ENCODE assay signal across 9 mouse cellular contexts in the genomic region with DNA sequence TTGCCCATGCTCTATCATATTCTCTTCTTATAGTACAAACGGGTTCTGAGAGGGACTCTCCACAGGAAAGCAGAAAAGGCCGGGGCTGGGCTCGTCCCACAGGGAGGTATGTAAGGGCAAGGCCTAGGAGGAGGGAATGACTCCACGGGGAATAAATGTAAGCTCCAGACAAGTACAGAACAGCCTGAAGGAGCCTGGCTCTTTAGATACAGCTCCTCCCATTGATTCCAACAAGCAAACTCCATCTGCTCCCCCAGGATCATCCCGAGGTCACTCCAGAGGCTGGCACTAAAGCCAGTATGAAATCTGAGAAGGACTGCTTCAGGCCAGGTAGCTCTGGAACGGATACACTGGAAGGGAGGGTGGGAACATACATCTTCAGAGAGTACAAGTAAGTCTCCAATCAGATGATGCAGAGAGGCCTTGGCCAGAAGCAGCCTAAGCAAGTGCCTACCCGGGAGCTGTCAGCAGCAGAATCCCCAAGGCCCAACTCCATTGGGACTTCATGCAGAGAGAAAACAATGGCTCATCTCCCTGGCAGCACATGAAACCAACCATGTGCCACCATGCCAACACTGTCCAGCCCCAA. TPM values are rescaled to one million over a fixed set of nuclear protein-coding genes. Genes with fewer than 3 reads are reported as not detected.
DNase-seq lines count a peak whose midpoint lies in the region; ATAC-seq lines count a peak whose summit lies in the region.
"Had no signal": no experiment of that assay in that cellular context is flagged by ENCODE, and none has a peak within 500 bp of the region (broad histone marks: within the 10 kb centered on the region; RNA-seq: fewer than 3 reads in every experiment).

No protein-coding gene starts in this region.

- no peaks in the 10 kb centered on the region for H3K27me3 ChIP-seq in heart, embryonic 12.5 days (replicated peaks)
- no peaks in the 10 kb centered on the region for H3K27me3 ChIP-seq in hindbrain, embryonic 10.5 days (ENCODE audit: insufficient read depth, poor library complexity, severe bottlenecking)
- no peaks in the 10 kb centered on the region for H3K27me3 ChIP-seq in midbrain, embryonic 13.5 days
- H3K27me3 ChIP-seq: CH12.LX had no signal

- H3K4me2 ChIP-seq in heart, embryonic 12.5 days = peak overlapping the region; percentile 98
- H3K4me2 ChIP-seq in midbrain, embryonic 13.5 days (replicated peaks) = peak overlapping the region; percentile 100

- no peak for ATAC-seq in heart, embryonic 12.5 days (ENCODE audit: insufficient number of reproducible peaks, low FRiP score)
- ATAC-seq in midbrain, embryonic 13.5 days = no peak
- no peak for ATAC-seq in CD4-positive, CD25-positive, alpha-beta regulatory T cell, adult 4 months

- WGBS in heart, embryonic 12.5 days = 64% methylated on average over 7 of the region's 7 CpGs
- WGBS in hindbrain, embryonic 10.5 days = 68% methylated on average over 7 of the region's 7 CpGs
- 75% methylated on average over 7 of the region's 7 CpGs for WGBS in midbrain, embryonic 13.5 days

- peak overlapping the region; percentile 73; the same call in 1 of the 2 replicates for H3K4me3 ChIP-seq in heart, embryonic 12.5 days
- H3K4me3 ChIP-seq in hindbrain, embryonic 10.5 days = peak overlapping the region; percentile 73
- H3K4me3 ChIP-seq in midbrain, embryonic 13.5 days (replicated peaks) = peak overlapping the region; percentile 93

- no peaks in the 10 kb centered on the region for H3K9me3 ChIP-seq in heart, embryonic 12.5 days (replicated peaks)
- H3K9me3 ChIP-seq in hindbrain, embryonic 10.5 days = no peaks in the 10 kb centered on the region
- H3K9me3 ChIP-seq in midbrain, embryonic 13.5 days = no peaks in the 10 kb centered on the region

- H3K36me3 ChIP-seq in heart, embryonic 12.5 days = peaks cover 40% of the 10 kb centered on the region
- peaks cover 49% of the 10 kb centered on the region for H3K36me3 ChIP-seq in hindbrain, embryonic 10.5 days
- peaks cover 21% of the 10 kb centered on the region for H3K36me3 ChIP-seq in midbrain, embryonic 13.5 days

- peaks cover 48% of the 10 kb centered on the region for H3K4me1 ChIP-seq in heart, embryonic 12.5 days (replicated peaks)
- peaks cover 69% of the 10 kb centered on the region for H3K4me1 ChIP-seq in hindbrain, embryonic 10.5 days (replicated peaks)
- peaks cover 74% of the 10 kb centered on the region for H3K4me1 ChIP-seq in midbrain, embryonic 13.5 days (replicated peaks)

- no peak for DNase-seq in heart, postnatal 36 days
- peak; percentile 16 for DNase-seq in adipocyte (ENCODE audit: low spot score)
- DNase-seq in hindbrain, embryonic 10.5 days (ENCODE audit: low spot score) = no peak
- no peak for DNase-seq in layer of hippocampus, adult 18-20 months (ENCODE audit: low spot score in 2 of 2)
- no peak for DNase-seq in adrenal gland, postnatal 10 days

- intact Hi-C loops in heart, postnatal 36 days (cut with DNase I) = no loop called here

- no peak overlapping the region for H3K27ac ChIP-seq in heart, embryonic 12.5 days (ENCODE audit: poor library complexity, severe bottlenecking)
- H3K27ac ChIP-seq in hindbrain, embryonic 10.5 days = 0 out of 2 replicates have a peak overlapping the region, but pooled peaks have one; percentile 19
- no peak overlapping the region for H3K27ac ChIP-seq in midbrain, embryonic 13.5 days

- 0 out of 2 replicates have a peak overlapping the region, but pooled peaks have one; percentile 13 for H3K9ac ChIP-seq in heart, embryonic 12.5 days
- peak overlapping the region; percentile 92 for H3K9ac ChIP-seq in midbrain, embryonic 13.5 days (replicated peaks)

RNA-seq across cellular contexts. Expression of a gene that starts 2.0 kb away (rescaled TPM):
- polyA plus RNA-seq in heart, embryonic 12.5 days (2016; fragmentation: Nextera tagmentation; extraction: Ambion mirVana) = 43.0 and 44.7 TPM in 2 replicates
- 10 to 100 TPM; 74.0 to 80.7 TPM for total RNA-seq in heart, postnatal 36 days (2021)
- polyA plus RNA-seq in hindbrain, embryonic 10.5 days (2016; fragmentation: Nextera tagmentation; extraction: Ambion mirVana) = 71.1 and 79.5 TPM in 2 replicates
- polyA plus RNA-seq in midbrain, embryonic 13.5 days (2015; fragmentation: Nextera tagmentation; extraction: Ambion mirVana) = 66.2 and 72.9 TPM in 2 replicates
- polyA plus RNA-seq in CD4-positive, CD25-positive, alpha-beta regulatory T cell, adult 4 months (2017; shearing (Covaris generic)) = 10 to 100 TPM; 15.7 to 21.2 TPM
- total RNA-seq in layer of hippocampus, adult 18-20 months (2021) = 100 to 1,000 TPM; 135 to 143 TPM
- total RNA-seq in adrenal gland, postnatal 10 days (2021) = 10 to 100 TPM; 39.0 to 55.1 TPM

RNA-seq across cellular contexts. Expression of a gene that starts 16.8 kb away (rescaled TPM):
- 0.54 and 0.70 TPM in 2 replicates for polyA plus RNA-seq in heart, embryonic 12.5 days (2016; fragmentation: Nextera tagmentation; extraction: Ambion mirVana)
- total RNA-seq in heart, postnatal 36 days (2021) = under 1 TPM in 1 of 2 experiments, not detected in 1; 0.30 TPM
- polyA plus RNA-seq in hindbrain, embryonic 10.5 days (2016; fragmentation: Nextera tagmentation; extraction: Ambion mirVana) = 1.4 and 1.8 TPM in 2 replicates
- 0.30 TPM in 2 replicates for polyA plus RNA-seq in midbrain, embryonic 13.5 days (2015; fragmentation: Nextera tagmentation; extraction: Ambion mirVana)
- not detected for polyA plus RNA-seq in CD4-positive, CD25-positive, alpha-beta regulatory T cell, adult 4 months (2017; shearing (Covaris generic))
- 1 to 10 TPM; 1.4 to 1.7 TPM for total RNA-seq in layer of hippocampus, adult 18-20 months (2021)
- under 1 TPM; 0.12 to 0.42 TPM for total RNA-seq in adrenal gland, postnatal 10 days (2021)
- total RNA-seq: CH12.LX had no signal

RNA-seq across cellular contexts. Expression of a gene that starts 20.9 kb away (rescaled TPM):
- 12.4 and 12.9 TPM in 2 replicates for polyA plus RNA-seq in heart, embryonic 12.5 days (2016; fragmentation: Nextera tagmentation; extraction: Ambion mirVana)
- total RNA-seq in heart, postnatal 36 days (2021) = 1 to 10 TPM; 2.9 to 5.0 TPM
- 27.1 and 27.5 TPM in 2 replicates for polyA plus RNA-seq in hindbrain, embryonic 10.5 days (2016; fragmentation: Nextera tagmentation; extraction: Ambion mirVana)
- 26.0 and 26.1 TPM in 2 replicates for polyA plus RNA-seq in midbrain, embryonic 13.5 days (2015; fragmentation: Nextera tagmentation; extraction: Ambion mirVana)
- 10 to 100 TPM; 33.3 to 40.3 TPM for polyA plus RNA-seq in CD4-positive, CD25-positive, alpha-beta regulatory T cell, adult 4 months (2017; shearing (Covaris generic))
- total RNA-seq in layer of hippocampus, adult 18-20 months (2021) = 10 to 100 TPM; 11.2 TPM
- total RNA-seq in adrenal gland, postnatal 10 days (2021) = 1 to 10 TPM; 5.6 to 7.0 TPM

RNA-seq across cellular contexts. Expression of a gene that starts 25.6 kb away (rescaled TPM):
- 183 and 196 TPM in 2 replicates for polyA plus RNA-seq in heart, embryonic 12.5 days (2016; fragmentation: Nextera tagmentation; extraction: Ambion mirVana)
- total RNA-seq in heart, postnatal 36 days (2021) = 100 to 1,000 TPM; 116 to 120 TPM
- polyA plus RNA-seq in hindbrain, embryonic 10.5 days (2016; fragmentation: Nextera tagmentation; extraction: Ambion mirVana) = 208 and 263 TPM in 2 replicates
- 458 and 469 TPM in 2 replicates for polyA plus RNA-seq in midbrain, embryonic 13.5 days (2015; fragmentation: Nextera tagmentation; extraction: Ambion mirVana)
- 10 to 100 TPM; 91.3 to 92.4 TPM for polyA plus RNA-seq in CD4-positive, CD25-positive, alpha-beta regulatory T cell, adult 4 months (2017; shearing (Covaris generic))
- total RNA-seq in layer of hippocampus, adult 18-20 months (2021) = 100 to 1,000 TPM; 398 to 399 TPM
- 100 to 1,000 TPM; 145 to 149 TPM for total RNA-seq in adrenal gland, postnatal 10 days (2021)

RNA-seq across cellular contexts. Expression of a gene that starts 29.5 kb away (rescaled TPM):
- polyA plus RNA-seq in heart, embryonic 12.5 days (2016; fragmentation: Nextera tagmentation; extraction: Ambion mirVana) = 18.3 and 19.4 TPM in 2 replicates
- 1 to 10 TPM; 4.7 to 5.2 TPM for total RNA-seq in heart, postnatal 36 days (2021)
- 22.7 and 31.7 TPM in 2 replicates for polyA plus RNA-seq in hindbrain, embryonic 10.5 days (2016; fragmentation: Nextera tagmentation; extraction: Ambion mirVana)
- 42.7 and 42.8 TPM in 2 replicates for polyA plus RNA-seq in midbrain, embryonic 13.5 days (2015; fragmentation: Nextera tagmentation; extraction: Ambion mirVana)
- polyA plus RNA-seq in CD4-positive, CD25-positive, alpha-beta regulatory T cell, adult 4 months (2017; shearing (Covaris generic)) = not detected
- total RNA-seq in layer of hippocampus, adult 18-20 months (2021) = 10 to 100 TPM; 60.4 to 65.2 TPM
- 10 to 100 TPM; 14.2 to 17.7 TPM for total RNA-seq in adrenal gland, postnatal 10 days (2021)
